6 mouse cellular contexts compared by ENCODE assay signal in the genomic region with DNA sequence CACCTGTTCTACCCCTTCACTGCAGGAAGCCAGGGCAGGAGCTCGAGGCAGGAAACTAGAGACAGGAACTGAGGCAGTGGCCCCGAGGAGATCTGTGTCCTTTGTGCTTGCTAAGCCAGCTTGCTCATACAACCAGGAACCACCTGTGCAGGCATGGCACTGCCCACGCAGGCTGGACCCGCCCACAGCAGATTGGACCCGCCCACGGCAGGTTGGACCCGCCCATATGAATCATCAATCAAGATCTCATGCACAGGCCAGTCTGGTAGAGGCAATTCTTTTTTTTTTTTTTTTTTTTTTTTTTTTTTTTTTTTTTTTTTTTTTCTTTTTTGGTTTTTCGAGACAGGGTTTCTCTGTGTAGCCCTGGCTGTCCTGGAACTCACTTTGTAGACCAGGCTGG.
DNase-seq lines count a peak whose midpoint lies in the region; ATAC-seq and TF ChIP-seq lines count a peak whose summit lies in the region.
"Not testable (repeated sequence)": the region's sequence is repeated elsewhere in the genome, so short reads cannot be mapped to it uniquely, and the experiment has no call there.

No protein-coding gene starts in this region.

- H3K27ac ChIP-seq in ES-E14 (ENCODE audit: insufficient read depth, low read depth, low read length, poor library complexity, severe bottlenecking); stomach, embryonic 16.5 days (ENCODE audit: low read length): not testable (repeated sequence)

- not testable (repeated sequence) for H3K4me2 ChIP-seq in stomach, embryonic 16.5 days (ENCODE audit: low read depth, low read length)

- in situ Hi-C loops in ES-E14 (cut with MboI; ENCODE audit: low sequenced_read_pairs in 2 of 2, unreplicated experiment in 2 of 2), result not testable (repeated sequence)

- peak; percentile 47; the same call in 1 of the 2 replicates for ATAC-seq in stomach, embryonic 16.5 days (ENCODE audit: insufficient read depth, low FRiP score)

- H3K36me3 ChIP-seq in ES-E14 (ENCODE audit: control insufficient read depth, insufficient read depth, low read length, poor library complexity, severe bottlenecking), result peaks cover 26% of the 10 kb centered on the region
- H3K36me3 ChIP-seq in stomach, embryonic 16.5 days (ENCODE audit: control insufficient read depth, insufficient read depth, low read length), result not testable (repeated sequence)

- H3K27me3 ChIP-seq in stomach, embryonic 16.5 days (ENCODE audit: control insufficient read depth, insufficient read depth, low read length), result not testable (repeated sequence)

- not testable (repeated sequence) for H3K9ac ChIP-seq in ES-E14 (ENCODE audit: insufficient read depth, low read depth, low read length, poor library complexity, severe bottlenecking); stomach, embryonic 16.5 days (ENCODE audit: low read length)

- H3K9me3 ChIP-seq in ES-E14 (ENCODE audit: control insufficient read depth, insufficient read depth, low read depth, low read length); stomach, embryonic 16.5 days (replicated peaks; ENCODE audit: control insufficient read depth, low read length): not testable (repeated sequence)

- peak; percentile 36 for DNase-seq in 3134 (ENCODE audit: extremely low read depth, insufficient read length, low spot score)
- peak; percentile 2 for DNase-seq in CD4-positive, CD25-positive, alpha-beta regulatory T cell, adult 2 months (ENCODE audit: low read depth, low spot score)
- not testable (repeated sequence) for DNase-seq in ES-E14 (ENCODE audit: low read depth, low spot score)
- peak; percentile 63 for DNase-seq in ZHBTc4 (ENCODE audit: low read depth, low spot score)
- DNase-seq in induced T-regulatory cell, adult 2 months (ENCODE audit: low read depth), result peak; percentile 14

- H3K4me3 ChIP-seq in ES-E14 (ENCODE audit: insufficient read depth in 1 of 2, low read depth in 1 of 2, low read length in 2 of 2, poor library complexity in 1 of 2, severe bottlenecking in 1 of 2); stomach, embryonic 16.5 days (replicated peaks; ENCODE audit: low read length): not testable (repeated sequence)

- 70% methylated on average over 8 of the region's 8 CpGs for WGBS in stomach, embryonic 16.5 days

- H3K4me1 ChIP-seq in ES-E14 (ENCODE audit: control insufficient read depth in 2 of 2, insufficient read depth in 2 of 2, low read length in 2 of 2, poor library complexity in 1 of 2); stomach, embryonic 16.5 days (ENCODE audit: control insufficient read depth, insufficient read depth, low read length): not testable (repeated sequence)

TF ChIP-seq in ES-E14, 5 proteins besides CTCF, POLR2A, EP300 and RAD21:
- TF ChIP-seq ZNF384 (IDR thresholded peaks at IDR 0.05; ENCODE audit: low read depth, low read length), result peak; percentile 94
TF ChIP-seq in ES-E14: peak in this region for 1; not testable (repeated sequence) for 4.
